Mouse (Mus musculus): ENCODE measurements around the gene Pdcd6ip. TPM values are rescaled to one million over a fixed set of nuclear protein-coding genes. Genes with fewer than 3 reads are reported as not detected.
"Not testable (repeated sequence)": the region's sequence is repeated elsewhere in the genome, so short reads cannot be mapped to it uniquely, and the experiment has no call there.

Pdcd6ip gene
- total RNA-seq, 2 experiments from 2014 or later, result 114 to 152 TPM

- ATAC-seq (ENCODE audit: poor library complexity, severe bottlenecking), result no peak
Measured at GRCm38 (mm10) chr9:113706108-113706507, 2.0 kb downstream of the Pdcd6ip start.

- no peak for ATAC-seq (ENCODE audit: poor library complexity, severe bottlenecking)
Measured at GRCm38 (mm10) chr9:113701441-113702160, 6.5 kb downstream of the Pdcd6ip start.

- no peak for ATAC-seq (ENCODE audit: poor library complexity, severe bottlenecking)
Measured at GRCm38 (mm10) chr9:113687461-113687860, 20.6 kb downstream of the Pdcd6ip start.

- no peak for ATAC-seq (ENCODE audit: poor library complexity, severe bottlenecking)
Measured at GRCm38 (mm10) chr9:113673721-113674120, 34.3 kb downstream of the Pdcd6ip start.

- no peak for ATAC-seq (ENCODE audit: poor library complexity, severe bottlenecking)
Measured at GRCm38 (mm10) chr9:113672352-113672751, 35.7 kb downstream of the Pdcd6ip start.

GRCm38 (mm10) chr9:113670857-113671106, 37.3 kb downstream of the Pdcd6ip start:
- ATAC-seq (ENCODE audit: poor library complexity, severe bottlenecking), result no peak

GRCm38 (mm10) chr9:113670105-113670856, 37.8 kb downstream of the Pdcd6ip start:
- no peak for ATAC-seq (ENCODE audit: poor library complexity, severe bottlenecking)

- peak; percentile 62 for ATAC-seq (ENCODE audit: poor library complexity, severe bottlenecking)
Measured at GRCm38 (mm10) chr9:113663476-113663875, 44.6 kb downstream of the Pdcd6ip start.

- no peak for ATAC-seq (ENCODE audit: poor library complexity, severe bottlenecking)
Measured at GRCm38 (mm10) chr9:113657837-113658236, 50.2 kb downstream of the Pdcd6ip start.

- ATAC-seq (ENCODE audit: poor library complexity, severe bottlenecking), result no peak
Measured at GRCm38 (mm10) chr9:113653571-113653970, 54.5 kb downstream of the Pdcd6ip start.

GRCm38 (mm10) chr9:113650787-113651186, 57.3 kb downstream of the Pdcd6ip start:
- ATAC-seq (ENCODE audit: poor library complexity, severe bottlenecking), result no peak

GRCm38 (mm10) chr9:113649211-113649610, 58.8 kb downstream of the Pdcd6ip start:
- ATAC-seq (ENCODE audit: poor library complexity, severe bottlenecking), result not testable (repeated sequence)

GRCm38 (mm10) chr9:113645837-113646169, 62.3 kb downstream of the Pdcd6ip start:
- peak; percentile 9; the same call in 1 of the 2 replicates for ATAC-seq (ENCODE audit: poor library complexity, severe bottlenecking)

GRCm38 (mm10) chr9:113645153-113645836, 62.8 kb downstream of the Pdcd6ip start:
- peak; percentile 74 for ATAC-seq (ENCODE audit: poor library complexity, severe bottlenecking)

GRCm38 (mm10) chr9:113644701-113645100, 63.4 kb downstream of the Pdcd6ip start:
- no peak for ATAC-seq (ENCODE audit: poor library complexity, severe bottlenecking)

- ATAC-seq (ENCODE audit: poor library complexity, severe bottlenecking), result no peak
Measured at GRCm38 (mm10) chr9:113644076-113644475, 64.0 kb downstream of the Pdcd6ip start.

GRCm38 (mm10) chr9:113643669-113644068, 64.4 kb downstream of the Pdcd6ip start:
- ATAC-seq (ENCODE audit: poor library complexity, severe bottlenecking), result no peak

GRCm38 (mm10) chr9:113634986-113635385, 73.1 kb downstream of the Pdcd6ip start:
- ATAC-seq (ENCODE audit: poor library complexity, severe bottlenecking), result no peak

GRCm38 (mm10) chr9:113633168-113633744, 74.8 kb downstream of the Pdcd6ip start:
- no peak for ATAC-seq (ENCODE audit: poor library complexity, severe bottlenecking)

GRCm38 (mm10) chr9:113632350-113633043, 75.6 kb downstream of the Pdcd6ip start:
- ATAC-seq (ENCODE audit: poor library complexity, severe bottlenecking), result no peak

- ATAC-seq (ENCODE audit: poor library complexity, severe bottlenecking), result no peak
Measured at GRCm38 (mm10) chr9:113629632-113630031, 78.4 kb downstream of the Pdcd6ip start.
